8 mouse cellular contexts compared by ENCODE assay signal in genomic region chr11:70055618-70056214, GRCm38 (mm10). TPM values are rescaled to one million over a fixed set of nuclear protein-coding genes. Genes with fewer than 3 reads are reported as not detected.
DNase-seq lines count a peak whose midpoint lies in the region; ATAC-seq and TF ChIP-seq lines count a peak whose summit lies in the region.

No protein-coding gene starts in this region.

- no peak overlapping the region for H3K9ac ChIP-seq in forebrain, embryonic 11.5 days (ENCODE audit: low read length)

- 26% methylated on average over 18 of the region's 18 CpGs for WGBS in forebrain, embryonic 11.5 days

- intact Hi-C loops in heart, postnatal 14 days (cut with DNase I): loop anchor here (2.0 to 10.0 kb wide), 2 partner anchors 145 to 259 kb away; no protein-coding TSS in a partner anchor

- H3K4me2 ChIP-seq in forebrain, embryonic 11.5 days (ENCODE audit: low read depth, low read length, severe bottlenecking): peak overlapping the region; percentile 32; the same call in 1 of the 2 replicates

- peaks cover 40% of the 10 kb centered on the region for H3K27me3 ChIP-seq in G1E (ENCODE audit: insufficient read depth, low read length)
- H3K27me3 ChIP-seq in forebrain, embryonic 11.5 days (ENCODE audit: control insufficient read depth, insufficient read depth, low read length): no peaks in the 10 kb centered on the region

- H3K4me3 ChIP-seq in G1E (ENCODE audit: low read depth, low read length): no peak overlapping the region
- no peak overlapping the region for H3K4me3 ChIP-seq in forebrain, embryonic 11.5 days (ENCODE audit: low read depth, low read length)

- DNase-seq in G1E (ENCODE audit: low spot score): peak; percentile 60
- peak; percentile 49 for DNase-seq in brain, adult 2 months (ENCODE audit: low read depth, low spot score)
- peak; percentile 86 for DNase-seq in forebrain, embryonic 11.5 days (ENCODE audit: low spot score)
- DNase-seq in heart, postnatal 14 days: peak; percentile 78 to 89
- DNase-seq in kidney, postnatal 4 days: peak; percentile 82 to 84
- DNase-seq in lung, postnatal 10 days: peak; percentile 83
- peak; percentile 76 for DNase-seq in retina, postnatal 1 day
- peak; percentile 81 for DNase-seq in urinary bladder, postnatal 14 days (ENCODE audit: low spot score)

- peak; percentile 92 for TF ChIP-seq CTCF in G1E (IDR thresholded peaks at IDR 0.05; ENCODE audit: low read depth, low read length)

- H3K36me3 ChIP-seq in G1E (replicated peaks): no peaks in the 10 kb centered on the region
- no peaks in the 10 kb centered on the region for H3K36me3 ChIP-seq in forebrain, embryonic 11.5 days (ENCODE audit: control insufficient read depth, insufficient read depth, low read length)

- no peak overlapping the region for H3K27ac ChIP-seq in forebrain, embryonic 11.5 days (ENCODE audit: low read depth, low read length)

- peaks cover 6% of the 10 kb centered on the region for H3K4me1 ChIP-seq in G1E (ENCODE audit: insufficient read depth, low read depth, low read length)
- H3K4me1 ChIP-seq in forebrain, embryonic 11.5 days (replicated peaks; ENCODE audit: control insufficient read depth, insufficient read depth, low read length): no peaks in the 10 kb centered on the region; the same call in 1 of the 2 replicates

- no peak for ATAC-seq in G1E (ENCODE audit: extremely low read depth, insufficient number of reproducible peaks, low FRiP score, poor library complexity, severe bottlenecking)
- ATAC-seq in forebrain, embryonic 11.5 days (replicated peaks; ENCODE audit: low FRiP score): no peak; the same call in 1 of the 2 replicates

- H3K9me3 ChIP-seq in G1E (replicated peaks): no peaks in the 10 kb centered on the region
- H3K9me3 ChIP-seq in forebrain, embryonic 11.5 days (ENCODE audit: control insufficient read depth, low read length): no peaks in the 10 kb centered on the region

RNA-seq across cellular contexts. Expression of gene Asgr1, which starts 1.8 kb away (rescaled TPM):
- total RNA-seq in G1E (2014; fragmentation: Nextera tagmentation) (not detected in 2 replicates), G1E (2017) (not detected in 2 replicates)
- polyA plus RNA-seq in G1E (2012): not detected in 2 replicates
- 0.88 and 0.99 TPM in 2 replicates for polyA plus RNA-seq in forebrain, embryonic 11.5 days (2014; fragmentation: Nextera tagmentation; extraction: Ambion mirVana)
- not detected for total RNA-seq in heart, postnatal 14 days (2021)

RNA-seq across cellular contexts. Expression of gene Asgr2, which starts 36.7 kb away (rescaled TPM):
- total RNA-seq in G1E (2014; fragmentation: Nextera tagmentation) (not detected in 2 replicates), G1E (2017) (not detected in 2 replicates)
- not detected in 2 replicates for polyA plus RNA-seq in G1E (2012)
- polyA plus RNA-seq in forebrain, embryonic 11.5 days (2014; fragmentation: Nextera tagmentation; extraction: Ambion mirVana): not detected in 2 replicates
- under 1 TPM in 1 of 2 experiments, not detected in 1; 0.45 TPM for total RNA-seq in heart, postnatal 14 days (2021)

RNA-seq across cellular contexts. Expression of gene Dlg4, which starts 39.0 kb away (rescaled TPM):
- total RNA-seq in G1E (2014; fragmentation: Nextera tagmentation): 10.9 and 14.0 TPM in 2 replicates
- total RNA-seq in G1E (2017): 1.1 and 2.2 TPM in 2 replicates
- polyA plus RNA-seq in G1E (2012): 8.8 and 12.1 TPM in 2 replicates
- polyA plus RNA-seq in forebrain, embryonic 11.5 days (2014; fragmentation: Nextera tagmentation; extraction: Ambion mirVana): 18.2 and 21.5 TPM in 2 replicates
- total RNA-seq in heart, postnatal 14 days (2021): 10 to 100 TPM; 10.4 to 11.2 TPM

RNA-seq across cellular contexts. Expression of gene Acadvl, which starts 40.5 kb away (rescaled TPM):
- 16.3 and 21.7 TPM in 2 replicates for total RNA-seq in G1E (2014; fragmentation: Nextera tagmentation)
- total RNA-seq in G1E (2017): 31.1 and 31.7 TPM in 2 replicates
- 16.3 and 21.0 TPM in 2 replicates for polyA plus RNA-seq in G1E (2012)
- 44.0 and 47.6 TPM in 2 replicates for polyA plus RNA-seq in forebrain, embryonic 11.5 days (2014; fragmentation: Nextera tagmentation; extraction: Ambion mirVana)
- total RNA-seq in heart, postnatal 14 days (2021): 1,000 to 10,000 TPM; 1,350 to 1,353 TPM

RNA-seq across cellular contexts. Expression of gene Dvl2, which starts 55.3 kb away (rescaled TPM):
- total RNA-seq in G1E (2014; fragmentation: Nextera tagmentation): 32.7 and 39.8 TPM in 2 replicates
- 44.8 and 49.6 TPM in 2 replicates for total RNA-seq in G1E (2017)
- polyA plus RNA-seq in G1E (2012): 66.5 and 71.8 TPM in 2 replicates
- 43.9 and 47.6 TPM in 2 replicates for polyA plus RNA-seq in forebrain, embryonic 11.5 days (2014; fragmentation: Nextera tagmentation; extraction: Ambion mirVana)
- 1 to 10 TPM; 7.2 to 9.2 TPM for total RNA-seq in heart, postnatal 14 days (2021)
